In the genomic region with DNA sequence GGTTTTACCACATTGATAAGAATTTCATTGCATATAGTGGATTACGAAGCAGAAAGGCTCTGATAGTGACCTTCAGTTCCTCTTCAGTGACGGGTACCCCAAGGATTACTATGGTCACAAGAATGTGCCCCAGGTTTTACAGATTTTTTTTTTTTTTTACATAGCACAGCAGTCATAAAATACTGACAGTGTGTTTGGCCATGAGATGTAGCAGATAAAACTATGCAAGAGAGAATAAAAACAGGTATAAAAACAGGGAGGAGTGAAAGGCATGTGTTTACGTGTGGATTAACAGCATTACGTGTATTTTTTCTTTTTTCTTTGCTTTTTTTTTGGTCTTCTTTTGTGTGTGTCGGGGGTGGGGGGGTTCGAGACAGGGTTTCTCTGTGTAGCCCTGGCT, we compare ENCODE assay signal across 34 mouse cellular contexts. TPM values are rescaled to one million over a fixed set of nuclear protein-coding genes. Genes with fewer than 3 reads are reported as not detected.
"Had no signal": no experiment of that assay in that cellular context is flagged by ENCODE, and none has a peak within 500 bp of the region (broad histone marks: within the 10 kb centered on the region; RNA-seq: fewer than 3 reads in every experiment).

No protein-coding gene starts in this region.

- ATAC-seq: hindbrain, embryonic 16.5 days; inflammation-experienced regulatory T-cells, adult 6 months; liver, embryonic 12.5 days had no signal

- H3K27ac ChIP-seq: gastrocnemius, adult 2 months; heart, adult 2 months; heart, embryonic 13.5 days; heart, embryonic 15.5 days; hindbrain, embryonic 10.5 days; hindbrain, embryonic 12.5 days; hindbrain, embryonic 14.5 days; kidney, embryonic 15.5 days; kidney, postnatal 0 days; limb, embryonic 13.5 days; limb, embryonic 15.5 days; liver, embryonic 12.5 days; liver, embryonic 14.5 days had no signal

- H3K9ac ChIP-seq: heart, embryonic 13.5 days; heart, embryonic 15.5 days; hindbrain, embryonic 12.5 days; hindbrain, embryonic 14.5 days; kidney, embryonic 15.5 days; limb, embryonic 13.5 days; limb, embryonic 15.5 days; liver, embryonic 12.5 days; liver, embryonic 14.5 days had no signal

- H3K9me3 ChIP-seq: heart, embryonic 13.5 days; heart, embryonic 15.5 days; hindbrain, embryonic 10.5 days; hindbrain, embryonic 12.5 days; kidney, embryonic 15.5 days; limb, embryonic 13.5 days; limb, embryonic 15.5 days; liver, embryonic 12.5 days had no signal

- H3K4me3 ChIP-seq: gastrocnemius, adult 2 months; heart, adult 2 months; heart, embryonic 13.5 days; heart, embryonic 15.5 days; hindbrain, embryonic 10.5 days; hindbrain, embryonic 12.5 days; kidney, embryonic 15.5 days; limb, embryonic 13.5 days; limb, embryonic 15.5 days; liver, embryonic 12.5 days had no signal

- H3K4me1 ChIP-seq: heart, embryonic 13.5 days; heart, embryonic 15.5 days; hindbrain, embryonic 10.5 days; hindbrain, embryonic 12.5 days; kidney, embryonic 15.5 days; limb, embryonic 13.5 days; limb, embryonic 15.5 days; liver, embryonic 12.5 days had no signal

- DNase-seq: gastrocnemius, adult 2 months; gastrocnemius, postnatal 14 days; heart, adult 11 months; heart, adult 2 months; heart, postnatal 4 days; kidney, adult 11 months; kidney, adult 2 months; kidney, adult 9 months; kidney, postnatal 14 days; kidney, postnatal 36 days; layer of hippocampus, adult 9-11 months; layer of hippocampus, postnatal 36 days; left cerebral cortex, postnatal 4 days had no signal

- H3K36me3 ChIP-seq: heart, embryonic 13.5 days; heart, embryonic 15.5 days; hindbrain, embryonic 10.5 days; hindbrain, embryonic 12.5 days; kidney, embryonic 15.5 days; limb, embryonic 13.5 days; limb, embryonic 15.5 days; liver, embryonic 12.5 days had no signal

- H3K27me3 ChIP-seq: heart, embryonic 13.5 days; heart, embryonic 15.5 days; hindbrain, embryonic 12.5 days; kidney, embryonic 15.5 days; limb, embryonic 13.5 days; limb, embryonic 15.5 days; liver, embryonic 12.5 days had no signal

RNA-seq across cellular contexts. Expression of a gene that starts 3.3 kb away (rescaled TPM):
- total RNA-seq: gastrocnemius, postnatal 14 days; heart, adult 2 months; heart, postnatal 25 days; heart, postnatal 4 days; layer of hippocampus, adult 18-20 months; layer of hippocampus, adult 8-10 months; layer of hippocampus, postnatal 14 days; layer of hippocampus, postnatal 36 days; left cerebral cortex, adult 18-20 months; left cerebral cortex, postnatal 10 days; left cerebral cortex, postnatal 25 days; left cerebral cortex, postnatal 4 days had no signal
- polyA plus RNA-seq: frontal cortex, adult 2 months; hindbrain, embryonic 10.5 days; hindbrain, embryonic 14.5 days; hindbrain, embryonic 16.5 days; inflammation-experienced regulatory T-cells, adult 6 months had no signal

RNA-seq across cellular contexts. Expression of a gene that starts 58.4 kb away (rescaled TPM):
- polyA plus RNA-seq: inflammation-experienced regulatory T-cells, adult 6 months had no signal
